Mouse (Mus musculus): Measurements from ENCODE around the gene Mapk9. TPM values are rescaled to one million over a fixed set of nuclear protein-coding genes. Genes with fewer than 3 reads are reported as not detected.

The Mapk9 gene
- total RNA-seq, 2 experiments from 2014 or later: 51.3 to 52.6 TPM

Small RNA genes lying within 50 kb of the gene (microRNA-seq; reads per million reads assigned to microRNA genes)
- gene Gm23492: not detected

Other genes with a start within 250 kb of the Mapk9 start
- gene Flt4, start 237.5 kb upstream of the Mapk9 start, total RNA-seq (2021): 1 to 10 TPM; 2.3 to 3.9 TPM
- gene Scgb3a1, start 183.1 kb upstream of the Mapk9 start, total RNA-seq (2021): not detected
- 10 to 100 TPM; 10.4 to 10.7 TPM for gene Cnot6, start 134.0 kb upstream of the Mapk9 start, total RNA-seq (2021)
- 10 to 100 TPM in 1 of 2 experiments, 1 to 10 TPM in 1; 4.6 to 11.7 TPM for gene Gfpt2, start 52.6 kb upstream of the Mapk9 start, total RNA-seq (2021)
- gene Rasgef1c, start 55.1 kb downstream of the Mapk9 start, total RNA-seq (2021): under 1 TPM; 0.14 to 0.33 TPM
- 10 to 100 TPM; 47.8 to 53.2 TPM for gene Rnf130, start 178.6 kb downstream of the Mapk9 start, total RNA-seq (2021)